Mouse (Mus musculus) forebrain, embryonic 14.5 days (tissue): ENCODE results near the gene Pdgfb. TPM values are rescaled to one million over a fixed set of nuclear protein-coding genes. Genes with fewer than 3 reads are reported as not detected.

Experiments used
- ATAC-seq: fragments of 200-750 bp; cut with Nextera tagmentation; 2 replicates; pipeline ENCODE4 v1.8.0; 2017; ENCODE audit warnings: mild to moderate bottlenecking, moderate library complexity
- DNase-seq: peaks from one replicate; pipeline ENCODE4 v3.0.0-alpha.2; 2015; ENCODE audit warnings: low spot score
- H3K27ac ChIP-seq: fragments of 300-500 bp; sonication (generic); 2 replicates; pipeline ENCODE4 v1.5.1; 2014; ENCODE audit warnings: low read depth, mild to moderate bottlenecking, control low read depth, low read length, moderate library complexity
- H3K27me3 ChIP-seq: fragments of 300-500 bp; sonication (generic); replicated peaks from 2 replicates; pipeline ENCODE4 v1.6.1; 2014; ENCODE audit warnings: low read length, control low read depth, mixed read lengths; ENCODE audit not compliant: control insufficient read depth, insufficient read depth
- H3K36me3 ChIP-seq: fragments of 300-500 bp; sonication (generic); 2 replicates; pipeline ENCODE4 v1.6.1; 2014; ENCODE audit warnings: low read length, control low read depth; ENCODE audit not compliant: control insufficient read depth, insufficient read depth
- H3K4me1 ChIP-seq: fragments of 300-500 bp; sonication (generic); 2 replicates; pipeline ENCODE4 v1.6.1; 2014; ENCODE audit warnings: antibody characterized with exemption, low read length, control low read depth; ENCODE audit not compliant: control insufficient read depth, insufficient read depth
- H3K4me2 ChIP-seq: fragments of 300-500 bp; sonication (generic); 2 replicates; pipeline ENCODE4 v1.6.1; 2014; ENCODE audit warnings: mild to moderate bottlenecking, control low read depth, low read length
- H3K4me3 ChIP-seq: fragments of 300-500 bp; sonication (generic); 2 replicates; pipeline ENCODE4 v1.5.1; 2014; ENCODE audit warnings: low read depth, low read length, control low read depth
- H3K9ac ChIP-seq: fragments of 300-500 bp; sonication (generic); 2 replicates; pipeline ENCODE4 v1.6.1; 2014; ENCODE audit warnings: mild to moderate bottlenecking, low read length, control low read depth, moderate library complexity
- H3K9me3 ChIP-seq: fragments of 300-500 bp; sonication (generic); replicated peaks from 2 replicates; pipeline ENCODE4 v1.6.1; 2016; ENCODE audit warnings: low read length, control low read depth, mixed read lengths; ENCODE audit not compliant: control insufficient read depth
- WGBS: fragments of 180-500 bp; shearing (Covaris S2); extraction: QIAGEN DNeasy Blood & Tissue Kit; methylation state at CpG from one replicate; pipeline ENCODE4 v1.1.7; 2014; 5-methylcytosine and 5-hydroxymethylcytosine counted together
- polyA plus RNA-seq: library from polyadenylated mRNA; unstranded; fragments of >200 nt; fragmentation: Nextera tagmentation; extraction: Ambion mirVana; gene quantifications from 2 replicates; pipeline ENCODE4 v1.2.1, GENCODE M21; 2014

Gene Pdgfb
- polyA plus RNA-seq, result 2.7 and 3.4 TPM in 2 replicates

- DNase-seq, result peak; percentile 19
- ATAC-seq, result no peak
- WGBS, result under 1% methylated on average over 60 of the region's 60 CpGs
- Histone ChIP-seq H3K9me3 (no peaks in the 10 kb centered on the region), H3K4me3 (peak within 1 kb of the TSS; percentile 51), H3K4me2 (peak within 1 kb of the TSS; percentile 96), H3K9ac (peak within 1 kb of the TSS; percentile 71), H3K4me1 (peaks cover 14% of the 10 kb centered on the region; the same call in 1 of the 2 replicates), H3K27me3 (peaks cover 48% of the 10 kb centered on the region), H3K36me3 (no peaks in the 10 kb centered on the region), H3K27ac (no peak within 1 kb of the TSS)
Measured at GRCm38 (mm10) chr15:80014321-80015210, at the start of gene Pdgfb. Gene Pdgfb, minus strand, starts transcription at chr15:80014977.

DNA sequence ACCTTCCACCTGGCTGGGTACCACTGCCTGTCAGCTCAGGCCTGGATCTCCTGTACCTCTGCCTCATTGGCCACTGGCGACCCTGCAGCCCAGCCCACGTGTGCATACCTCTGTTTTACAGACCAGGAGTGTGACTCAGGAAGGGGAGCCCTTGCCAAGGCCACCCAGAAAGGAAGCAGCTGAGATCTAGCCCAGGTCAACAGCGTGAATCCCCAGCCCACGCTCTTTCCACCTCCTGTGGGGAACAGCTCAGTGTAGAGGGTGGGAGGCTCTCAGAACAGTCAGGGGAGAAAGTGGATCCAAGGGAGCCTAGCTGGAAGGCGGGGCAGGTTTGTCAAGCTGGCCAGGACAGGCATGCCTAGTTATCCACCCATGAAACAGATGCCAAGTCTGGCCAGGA, 48.0 kb upstream of the Pdgfb start:
- WGBS, result 43% methylated on average over 5 of the region's 5 CpGs

GRCm38 (mm10) chr15:80062339-80062738, 47.6 kb upstream of the Pdgfb start:
- no peak overlapping the region for H3K4me2 ChIP-seq
- no peaks in the 10 kb centered on the region for H3K9me3 ChIP-seq
- no peaks in the 10 kb centered on the region for H3K4me1 ChIP-seq
- 72% methylated on average over 7 of the region's 9 CpGs for WGBS
- H3K27me3 ChIP-seq, result no peaks in the 10 kb centered on the region
- DNase-seq (no peak), ATAC-seq (no peak)
- no peak overlapping the region for H3K9ac ChIP-seq
- H3K27ac ChIP-seq, result no peak overlapping the region
- H3K4me3 ChIP-seq, result no peak overlapping the region
- H3K36me3 ChIP-seq, result no peaks in the 10 kb centered on the region

More for the DNA sequence above, 48.0 kb upstream of the Pdgfb start:
- no peak for DNase-seq
- H3K27me3 ChIP-seq, result no peaks in the 10 kb centered on the region
- H3K4me1 ChIP-seq, result no peaks in the 10 kb centered on the region
- H3K9ac ChIP-seq, result no peak overlapping the region
- no peak overlapping the region for H3K27ac ChIP-seq
- H3K4me3 ChIP-seq, result no peak overlapping the region
- no peaks in the 10 kb centered on the region for H3K36me3 ChIP-seq
- H3K9me3 ChIP-seq, result no peaks in the 10 kb centered on the region
- ATAC-seq, result no peak
- H3K4me2 ChIP-seq, result no peak overlapping the region

DNA sequence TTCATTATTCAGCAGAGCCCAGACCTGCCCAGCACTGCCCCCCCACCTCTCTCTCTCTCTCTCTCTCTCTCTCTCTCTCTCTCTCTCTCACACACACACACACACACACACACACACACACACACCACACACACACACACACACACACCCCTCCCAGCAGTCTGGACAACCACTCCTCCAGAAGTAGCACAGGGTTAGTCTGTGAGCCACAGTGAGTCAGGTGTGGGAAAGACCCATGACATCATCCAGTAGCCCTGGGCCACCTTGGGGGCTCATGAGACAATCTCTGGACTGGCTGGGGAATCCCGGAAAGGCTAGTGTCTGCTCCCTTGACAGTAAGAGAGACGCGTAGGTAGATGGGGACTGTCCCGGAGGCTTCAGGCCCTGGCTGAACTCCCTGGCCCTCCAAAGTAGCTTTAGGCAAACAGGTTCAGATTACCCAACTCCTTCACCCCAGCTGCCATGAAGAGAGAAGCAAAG, 46.3 kb upstream of the Pdgfb start:
- Histone ChIP-seq H3K9me3 (no peaks in the 10 kb centered on the region), H3K4me2 (no peak overlapping the region), H3K36me3 (no peaks in the 10 kb centered on the region), H3K27me3 (no peaks in the 10 kb centered on the region), H3K9ac (no peak overlapping the region), H3K4me3 (no peak overlapping the region), H3K4me1 (no peaks in the 10 kb centered on the region), H3K27ac (no peak overlapping the region)
- no peak for DNase-seq
- 87% methylated on average over 4 of the region's 4 CpGs for WGBS
- ATAC-seq, result no peak

DNA sequence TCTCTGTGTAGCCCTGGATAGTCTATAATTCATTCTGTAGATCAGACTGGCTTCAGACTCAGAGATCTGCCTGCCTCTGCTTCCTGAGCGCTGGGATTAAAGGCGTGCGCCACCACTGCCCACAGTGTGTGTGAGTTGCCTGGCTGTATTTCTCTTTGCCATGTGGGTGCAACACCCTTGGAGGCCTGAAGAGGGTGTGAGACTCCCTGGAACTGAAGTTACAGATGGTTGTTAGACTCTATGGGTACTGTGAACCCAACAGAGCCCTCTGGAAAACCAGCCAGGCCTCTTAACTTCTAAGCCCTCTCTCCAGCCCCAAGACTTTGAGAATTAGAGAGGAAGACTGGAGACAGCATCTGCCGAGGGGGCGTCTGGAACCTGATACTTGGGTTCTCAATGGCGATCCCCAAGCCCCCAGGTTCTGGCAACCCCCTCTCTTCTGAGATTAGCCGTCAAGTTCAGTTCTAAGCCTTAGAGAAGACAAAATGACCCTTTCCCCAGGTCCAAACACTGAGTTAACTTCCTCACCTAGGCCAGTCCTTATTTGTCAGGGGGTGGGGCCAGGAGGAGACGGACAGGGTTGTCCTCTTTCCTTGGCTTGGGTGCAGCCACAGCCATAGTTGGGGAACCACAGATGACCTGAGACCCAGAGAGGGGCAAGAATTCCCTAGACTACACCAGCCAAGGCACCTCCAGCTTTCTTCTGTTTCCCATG, 45.7 kb upstream of the Pdgfb start:
- H3K4me2 ChIP-seq, result no peak overlapping the region
- no peaks in the 10 kb centered on the region for H3K4me1 ChIP-seq
- H3K9ac ChIP-seq, result no peak overlapping the region
- 95% methylated on average over 8 of the region's 8 CpGs for WGBS
- H3K4me3 ChIP-seq, result no peak overlapping the region
- ATAC-seq, result no peak
- no peak overlapping the region for H3K27ac ChIP-seq
- no peaks in the 10 kb centered on the region for H3K36me3 ChIP-seq
- H3K9me3 ChIP-seq, result no peaks in the 10 kb centered on the region
- no peaks in the 10 kb centered on the region for H3K27me3 ChIP-seq
- DNase-seq, result no peak

GRCm38 (mm10) chr15:80059606-80060005, 44.8 kb upstream of the Pdgfb start:
- H3K4me2 ChIP-seq, result no peak overlapping the region
- no peak for ATAC-seq
- no peak overlapping the region for H3K9ac ChIP-seq
- H3K9me3 ChIP-seq, result no peaks in the 10 kb centered on the region
- H3K4me1 ChIP-seq, result no peaks in the 10 kb centered on the region
- H3K27ac ChIP-seq, result no peak overlapping the region
- no peaks in the 10 kb centered on the region for H3K27me3 ChIP-seq
- WGBS, result 85% methylated on average over 7 of the region's 7 CpGs
- no peaks in the 10 kb centered on the region for H3K36me3 ChIP-seq
- no peak for DNase-seq
- no peak overlapping the region for H3K4me3 ChIP-seq

DNA sequence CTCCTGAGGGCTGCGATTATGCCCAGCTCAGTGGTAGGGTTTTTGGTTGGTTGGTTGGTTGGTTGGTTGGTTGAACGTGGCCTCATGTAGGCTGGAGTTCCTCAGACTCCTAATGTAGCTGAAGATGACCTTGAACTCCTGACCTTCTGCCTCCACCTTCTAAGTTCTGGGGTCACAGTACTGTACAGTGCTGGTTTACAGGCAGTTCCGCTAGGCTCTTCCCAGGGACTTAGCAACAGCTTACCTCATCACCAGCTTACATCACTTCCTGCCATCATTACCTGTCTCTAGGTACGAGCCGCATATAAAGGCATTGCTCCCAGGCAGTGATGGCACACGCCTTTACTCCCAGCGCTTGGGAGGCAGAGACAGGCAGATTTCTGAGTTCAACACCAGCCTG, 43.4 kb upstream of the Pdgfb start:
- Histone ChIP-seq H3K9me3 (no peaks in the 10 kb centered on the region), H3K27ac (no peak overlapping the region), H3K36me3 (no peaks in the 10 kb centered on the region), H3K4me3 (no peak overlapping the region), H3K9ac (no peak overlapping the region), H3K4me2 (no peak overlapping the region), H3K4me1 (no peaks in the 10 kb centered on the region), H3K27me3 (no peaks in the 10 kb centered on the region)
- WGBS, result 94% methylated on average over 7 of the region's 7 CpGs
- DNase-seq, result no peak
- no peak for ATAC-seq

- WGBS, result 88% methylated on average over 7 of the region's 7 CpGs
- Histone ChIP-seq H3K27me3 (no peaks in the 10 kb centered on the region), H3K9me3 (no peaks in the 10 kb centered on the region), H3K27ac (no peak overlapping the region), H3K4me1 (no peaks in the 10 kb centered on the region), H3K9ac (no peak overlapping the region), H3K4me3 (no peak overlapping the region), H3K4me2 (no peak overlapping the region), H3K36me3 (no peaks in the 10 kb centered on the region)
- DNase-seq, result no peak
- ATAC-seq, result no peak
Measured at GRCm38 (mm10) chr15:80054034-80054710, 39.4 kb upstream of the Pdgfb start.
